Mouse (Mus musculus) CH12.LX (cell line): ENCODE data around the gene Tnrc6b. TPM values are rescaled to one million over a fixed set of nuclear protein-coding genes. Genes with fewer than 3 reads are reported as not detected.

Experiments
- DNase-seq: peaks from one replicate; pipeline ENCODE4 v3.0.0-alpha.2; 2013; ENCODE audit errors: extremely low read depth
- H3K27ac ChIP-seq: 2 replicates; pipeline ENCODE4 v1.5.1; 2012; ENCODE audit warnings: low read depth, mild to moderate bottlenecking, control low read depth, moderate library complexity; ENCODE audit not compliant: insufficient read depth
- H3K27me3 ChIP-seq: replicated peaks from 2 replicates; pipeline ENCODE3; 2012; ENCODE audit warnings: inconsistent platforms
- H3K36me3 ChIP-seq, 2 experiments: replicated peaks in 1 of 2; 2 replicates each; pipeline versions ENCODE3 to v1.6.1; 2012; ENCODE audit warnings: inconsistent platforms in 1 of 2, low read length in 1 of 2, mild to moderate bottlenecking in 1 of 2, mixed read lengths in 1 of 2, moderate library complexity in 1 of 2; ENCODE audit not compliant: control insufficient read depth in 1 of 2, insufficient read depth in 1 of 2
- H3K4me1 ChIP-seq, 2 experiments: 2 replicates each; pipeline ENCODE4 v1.6.1; 2012; ENCODE audit warnings: inconsistent platforms in 1 of 2, moderate library complexity in 1 of 2; ENCODE audit not compliant: insufficient read depth in 2 of 2, control insufficient read depth in 1 of 2
- H3K4me2 ChIP-seq: 2 replicates; pipeline ENCODE4 v1.6.1; 2012; ENCODE audit warnings: low read depth, mild to moderate bottlenecking, control low read depth; ENCODE audit not compliant: poor library complexity, insufficient read depth, severe bottlenecking
- H3K4me3 ChIP-seq, 3 experiments: fragments of 150-350 bp in 1 of 3; sonication (generic) in 1 of 3; replicated peaks in 1 of 3; 2 replicates each; pipeline versions ENCODE3 to v1.5.1; 2011 to 2012; ENCODE audit warnings: low read depth in 2 of 3, low read length in 2 of 3, mild to moderate bottlenecking in 2 of 3, moderate library complexity in 2 of 3, control low read depth in 1 of 3, improper control_type of control experiment in 1 of 3, inconsistent platforms in 1 of 3, mixed read lengths in 1 of 3; ENCODE audit not compliant: poor library complexity in 1 of 3
- H3K79me2 ChIP-seq: replicated peaks from 2 replicates; pipeline ENCODE4 v1.6.1; 2012; ENCODE audit warnings: mild to moderate bottlenecking, moderate library complexity; ENCODE audit not compliant: control insufficient read depth, poor library complexity, insufficient read depth, severe bottlenecking; ENCODE audit errors: extremely low read depth
- H3K9ac ChIP-seq: 2 replicates; pipeline ENCODE4 v1.6.1; 2012; ENCODE audit warnings: low read depth, mild to moderate bottlenecking, control low read depth, moderate library complexity; ENCODE audit not compliant: insufficient read depth
- H3K9me3 ChIP-seq: replicated peaks from 2 replicates; pipeline ENCODE3; 2012; ENCODE audit warnings: low read length, inconsistent platforms, mixed read lengths
- BHLHE40 ChIP-seq: IDR thresholded peaks from 2 replicates; pipeline ENCODE4 v1.6.1; 2011; ENCODE audit warnings: mild to moderate bottlenecking, low read depth, low read length, improper control_type of control experiment
- CHD1 ChIP-seq: IDR thresholded peaks from 2 replicates; pipeline ENCODE4 v1.6.1; 2012; ENCODE audit warnings: low read depth, low read length, improper control_type of control experiment, inconsistent platforms
- CHD2 ChIP-seq: IDR thresholded peaks from 2 replicates; pipeline ENCODE4 v1.6.1; 2011; ENCODE audit warnings: low read length, improper control_type of control experiment
- ELF1 ChIP-seq: IDR thresholded peaks from 2 replicates; pipeline ENCODE4 v1.6.1; 2014; ENCODE audit warnings: low read depth, mild to moderate bottlenecking, inconsistent platforms, low read length, improper control_type of control experiment
- ETS1 ChIP-seq: conservative IDR thresholded peaks from 2 replicates; pipeline ENCODE4 v1.6.1; 2012; ENCODE audit warnings: low read depth, mild to moderate bottlenecking, inconsistent platforms, low read length, improper control_type of control experiment, moderate library complexity
- HCFC1 ChIP-seq: IDR thresholded peaks from 2 replicates; pipeline ENCODE4 v1.6.1; 2012; ENCODE audit warnings: low read depth, mild to moderate bottlenecking, inconsistent platforms, low read length, improper control_type of control experiment
- IRF4 ChIP-seq: IDR thresholded peaks from 2 replicates; pipeline ENCODE4 v1.6.1; 2014; ENCODE audit warnings: low read depth, mild to moderate bottlenecking, inconsistent platforms, low read length, improper control_type of control experiment
- JUN ChIP-seq: IDR thresholded peaks from 2 replicates; pipeline ENCODE4 v1.6.1; 2011; ENCODE audit warnings: low read depth, mild to moderate bottlenecking, low read length, improper control_type of control experiment, moderate library complexity; ENCODE audit not compliant: insufficient read depth
- JUND ChIP-seq: conservative IDR thresholded peaks from 2 replicates; pipeline ENCODE4 v1.6.1; 2011; ENCODE audit warnings: low read depth, low read length, improper control_type of control experiment
- KAT2A ChIP-seq: IDR thresholded peaks from 2 replicates; pipeline ENCODE4 v1.6.1; 2012; ENCODE audit warnings: low read length, improper control_type of control experiment, inconsistent platforms; ENCODE audit not compliant: insufficient replicate concordance
- MAFK ChIP-seq: IDR thresholded peaks from 2 replicates; pipeline ENCODE4 v1.6.1; 2011; ENCODE audit warnings: low read length, improper control_type of control experiment; ENCODE audit not compliant: insufficient replicate concordance
- MAZ ChIP-seq: IDR thresholded peaks from 2 replicates; pipeline ENCODE4 v1.6.1; 2012; ENCODE audit warnings: low read depth, mild to moderate bottlenecking, inconsistent platforms, low read length, improper control_type of control experiment, moderate library complexity
- MEF2A ChIP-seq: IDR thresholded peaks from 2 replicates; pipeline ENCODE4 v1.6.1; 2014; ENCODE audit warnings: low read depth, mild to moderate bottlenecking, inconsistent platforms, low read length, improper control_type of control experiment, borderline replicate concordance
- MXI1 ChIP-seq: IDR thresholded peaks from 2 replicates; pipeline ENCODE4 v1.6.1; 2011; ENCODE audit warnings: mild to moderate bottlenecking, low read depth, low read length, improper control_type of control experiment
- NRF1 ChIP-seq: IDR thresholded peaks from 2 replicates; pipeline ENCODE4 v1.6.1; 2014; ENCODE audit warnings: low read depth, mild to moderate bottlenecking, inconsistent platforms, low read length, improper control_type of control experiment, moderate library complexity
- POLR2A ChIP-seq: IDR thresholded peaks from 2 replicates; pipeline ENCODE4 v1.6.1; 2011; ENCODE audit warnings: low read depth, mild to moderate bottlenecking, improper control_type of control experiment, low read length
- RAD21 ChIP-seq: IDR thresholded peaks from 2 replicates; pipeline ENCODE4 v1.6.1; 2011; ENCODE audit warnings: low read depth, mild to moderate bottlenecking, low read length, improper control_type of control experiment, moderate library complexity
- RCOR1 ChIP-seq: conservative IDR thresholded peaks from 2 replicates; pipeline ENCODE4 v1.6.1; 2012; ENCODE audit warnings: low read depth, mild to moderate bottlenecking, inconsistent platforms, low read length, improper control_type of control experiment
- USF1 ChIP-seq: IDR thresholded peaks from 2 replicates; pipeline ENCODE4 v1.6.1; 2014; ENCODE audit warnings: low read depth, mild to moderate bottlenecking, inconsistent platforms, low read length, improper control_type of control experiment
- ZMIZ1 ChIP-seq: IDR thresholded peaks from 2 replicates; pipeline ENCODE4 v1.6.1; 2012; ENCODE audit warnings: low read depth, mild to moderate bottlenecking, inconsistent platforms, low read length, improper control_type of control experiment
- dilution Hi-C: fragments of 300-500 bp; cut with MboI; formaldehyde crosslinking; loops from 2 replicates; pipeline ENCODE4 v1.14.3; 2020; ENCODE audit warnings: low sequenced_read_pairs; ENCODE audit not compliant: extremely low pct_unique_long_range_greater_than_20kb, extremely low pct_ligation_motif_present
- in situ Hi-C: fragments of 300-500 bp; cut with MboI; formaldehyde crosslinking; loops from 3 replicates; pipeline ENCODE4 v1.14.3; 2019; ENCODE audit warnings: low sequenced_read_pairs, low pct_ligation_motif_present, low pct_unique_long_range_greater_than_20kb, mixed read lengths
- polyA plus RNA-seq: library from polyadenylated mRNA; unstranded; fragments of >175 nt; gene quantifications from 2 replicates; pipeline ENCODE4 v1.2.1, GENCODE M21; 2012; ENCODE audit warnings: low read depth; ENCODE audit not compliant: insufficient read length
- total RNA-seq, 2 experiments: library from RNA; depleted of rRNA; stranded (reverse); fragments of 300-350 nt in 1 of 2; fragments of >200 nt in 1 of 2; gene quantifications; 2 replicates each; pipeline ENCODE4 v1.2.3; 2012 to 2014

Gene Tnrc6b
- total and polyA plus RNA-seq, 3 experiments: 6.0 to 17.1 (median 16.1) TPM

- TF ChIP-seq NRF1 (peak; percentile 97), KAT2A (peak; percentile 88; the same call in 1 of the 2 replicates), MXI1 (peak; percentile 58; the same call in 1 of the 2 replicates), ETS1 (no peak), HCFC1 (peak; percentile 99), POLR2A (peak; percentile 63), ELF1 (peak; percentile 55; the same call in 1 of the 2 replicates)
Observed at GRCm38 (mm10) chr15:80977620-80978334, 266.7 kb downstream of the Tnrc6b start, which contains the start of gene Sgsm3 (continued).

GRCm38 (mm10) chr15:80979611-80980010, 268.5 kb downstream of the Tnrc6b start:
- Histone ChIP-seq H3K9ac (no peak overlapping the region), H3K9me3 (no peaks in the 10 kb centered on the region), H3K4me2 (no peak overlapping the region), H3K4me1 (peaks cover 2 to 21% of the 10 kb centered on the region in 2 experiments; a peak in 3 of 4 replicates), H3K27me3 (no peaks in the 10 kb centered on the region), H3K4me3 (no peak overlapping the region)
- dilution Hi-C loops: no loop called here
- TF ChIP-seq POLR2A: no peak
- no peak for TF ChIP-seq CHD1
- no peak for TF ChIP-seq BHLHE40
- no peak for TF ChIP-seq JUND
- TF ChIP-seq MAZ: no peak
- TF ChIP-seq ZMIZ1: no peak
- TF ChIP-seq, all 38 proteins: peak for 0
- peaks cover 4% of the 10 kb centered on the region; the same call in 1 of the 2 replicates for H3K79me2 ChIP-seq
- in situ Hi-C loops: no loop called here
- peaks cover 0 to 2% of the 10 kb centered on the region in 2 experiments for H3K36me3 ChIP-seq
- DNase-seq: no peak
- H3K27ac ChIP-seq: no peak overlapping the region

GRCm38 (mm10) chr15:80981176-80981575, 270.1 kb downstream of the Tnrc6b start:
- Histone ChIP-seq H3K27me3 (no peaks in the 10 kb centered on the region), H3K9me3 (no peaks in the 10 kb centered on the region), H3K36me3 (peaks cover 0 to 2% of the 10 kb centered on the region in 2 experiments), H3K27ac (no peak overlapping the region), H3K4me1 (peaks cover 2 to 21% of the 10 kb centered on the region in 2 experiments; a peak in 3 of 4 replicates), H3K4me3 (no peak overlapping the region), H3K4me2 (no peak overlapping the region), H3K9ac (no peak overlapping the region), H3K79me2 (peaks cover 4% of the 10 kb centered on the region; the same call in 1 of the 2 replicates)
- no peak for TF ChIP-seq ETS1
- no peak for TF ChIP-seq KAT2A
- no peak for TF ChIP-seq CHD2
- TF ChIP-seq RAD21: no peak
- TF ChIP-seq CHD1: no peak
- no peak for TF ChIP-seq MAFK
- TF ChIP-seq USF1: no peak
- no peak for TF ChIP-seq RCOR1
- TF ChIP-seq JUN: no peak
- TF ChIP-seq IRF4: no peak
- no peak for TF ChIP-seq NRF1
- TF ChIP-seq MEF2A: no peak
- dilution Hi-C loops: no loop called here
- DNase-seq: no peak
- in situ Hi-C loops: no loop called here
